Mouse (Mus musculus) G1E (cell line): ENCODE results near the gene Slx1b. TPM values are rescaled to one million over a fixed set of nuclear protein-coding genes. Genes with fewer than 3 reads are reported as not detected.

ENCODE experiments used
- ATAC-seq: 2 replicates; pipeline ENCODE4 v1.8.0; 2016; ENCODE audit warnings: mild to moderate bottlenecking; ENCODE audit not compliant: insufficient number of reproducible peaks, poor library complexity, low FRiP score, severe bottlenecking; ENCODE audit errors: extremely low read depth
- DNase-seq: peaks from one replicate; pipeline ENCODE4 v3.0.0; 2012; ENCODE audit warnings: low spot score
- H3K27me3 ChIP-seq: 2 replicates; pipeline ENCODE4 v1.6.1; 2012; ENCODE audit warnings: mild to moderate bottlenecking, low read length, inconsistent platforms; ENCODE audit not compliant: insufficient read depth
- H3K36me3 ChIP-seq: replicated peaks from 2 replicates; pipeline ENCODE3; 2012; ENCODE audit warnings: mild to moderate bottlenecking, inconsistent platforms
- H3K4me1 ChIP-seq: 2 replicates; pipeline ENCODE4 v1.6.1; 2012; ENCODE audit warnings: low read depth, low read length, inconsistent platforms, mixed read lengths; ENCODE audit not compliant: insufficient read depth
- H3K4me3 ChIP-seq: 2 replicates; pipeline ENCODE4 v1.5.1; 2012; ENCODE audit warnings: low read depth, mild to moderate bottlenecking, inconsistent platforms, low read length, moderate library complexity, mixed read lengths
- H3K9me3 ChIP-seq: replicated peaks from 2 replicates; pipeline ENCODE4 v1.6.1; 2012; ENCODE audit warnings: inconsistent platforms
- CTCF ChIP-seq: IDR thresholded peaks from 2 replicates; pipeline ENCODE4 v1.5.1; 2012; ENCODE audit warnings: low read depth, low read length, inconsistent platforms, mixed read lengths
- GATA1 ChIP-seq: IDR thresholded peaks from 2 replicates; pipeline ENCODE4 v1.6.1; 2012; ENCODE audit warnings: borderline replicate concordance, low read length, inconsistent platforms, mixed read lengths
- GATA2 ChIP-seq: IDR thresholded peaks from 2 replicates; pipeline ENCODE4 v1.6.1; 2012; ENCODE audit warnings: low read depth, low read length, inconsistent platforms, borderline replicate concordance
- POLR2AphosphoS5 ChIP-seq: IDR thresholded peaks from 2 replicates; pipeline ENCODE4 v1.6.1; 2012; ENCODE audit warnings: low read depth, low read length, inconsistent platforms; ENCODE audit not compliant: insufficient replicate concordance
- TAL1 ChIP-seq: conservative IDR thresholded peaks from 2 replicates; pipeline ENCODE4 v1.6.1; 2012; ENCODE audit warnings: low read depth, low read length, inconsistent platforms, mixed read lengths
- polyA plus RNA-seq: library from polyadenylated mRNA; stranded (reverse); fragments of >175 nt; gene quantifications from 2 replicates; pipeline ENCODE4 v1.2.3, GENCODE M21; 2012
- total RNA-seq, 2 experiments: library from RNA; stranded (forward) in 1 of 2; stranded (reverse) in 1 of 2; fragments of 200-1000 nt in 1 of 2; fragments of >200 nt in 1 of 2; fragmentation: Nextera tagmentation in 1 of 2; gene quantifications; 2 replicates each; pipeline ENCODE4 v1.2.3; 2014 to 2017

Gene Slx1b
- total and polyA plus RNA-seq, 3 experiments: 3.5 to 8.1 (median 4.5) TPM

- H3K36me3 ChIP-seq: peaks cover 92% of the 10 kb centered on the region
- ATAC-seq: no peak
These were observed 25.4 kb downstream of the Slx1b start for GRCm38 (mm10) chr7:126670152-126670551.

GRCm38 (mm10) chr7:126668452-126668851 is 27.1 kb downstream of the Slx1b start:
- H3K4me1 ChIP-seq: peaks cover 14% of the 10 kb centered on the region
- TF ChIP-seq TAL1 (no peak), CTCF (no peak), POLR2AphosphoS5 (no peak), GATA2 (no peak), GATA1 (no peak)
- H3K9me3 ChIP-seq: no peaks in the 10 kb centered on the region
- H3K36me3 ChIP-seq: peaks cover 97% of the 10 kb centered on the region
- no peak overlapping the region for H3K4me3 ChIP-seq
- ATAC-seq (no peak), DNase-seq (no peak)
- H3K27me3 ChIP-seq: no peaks in the 10 kb centered on the region

More at GRCm38 (mm10) chr7:126670152-126670551, 25.4 kb downstream of the Slx1b start:
- TF ChIP-seq GATA1 (no peak), POLR2AphosphoS5 (no peak), TAL1 (no peak), CTCF (no peak), GATA2 (no peak)
- Histone ChIP-seq H3K27me3 (no peaks in the 10 kb centered on the region), H3K4me1 (peaks cover 5% of the 10 kb centered on the region; the same call in 1 of the 2 replicates), H3K4me3 (no peak overlapping the region), H3K9me3 (no peaks in the 10 kb centered on the region)
- DNase-seq: no peak

GRCm38 (mm10) chr7:126667495-126668090 is 28.0 kb downstream of the Slx1b start:
- Histone ChIP-seq H3K4me1 (peaks cover 19% of the 10 kb centered on the region), H3K4me3 (no peak overlapping the region), H3K36me3 (peaks cover 97% of the 10 kb centered on the region), H3K9me3 (no peaks in the 10 kb centered on the region), H3K27me3 (no peaks in the 10 kb centered on the region)
- DNase-seq: no peak
- no peak for ATAC-seq
- no peak for TF ChIP-seq GATA2
- no peak for TF ChIP-seq TAL1
- TF ChIP-seq GATA1: no peak
- TF ChIP-seq POLR2AphosphoS5: no peak
- no peak for TF ChIP-seq CTCF

- TF ChIP-seq POLR2AphosphoS5 (no peak), TAL1 (no peak), GATA2 (no peak), GATA1 (no peak)
- no peaks in the 10 kb centered on the region for H3K9me3 ChIP-seq
- no peak overlapping the region for H3K4me3 ChIP-seq
- peaks cover 22% of the 10 kb centered on the region for H3K4me1 ChIP-seq
- ATAC-seq: no peak
- H3K27me3 ChIP-seq: no peaks in the 10 kb centered on the region
- no peak for DNase-seq
- peaks cover 90% of the 10 kb centered on the region for H3K36me3 ChIP-seq
These were observed 30.3 kb downstream of the Slx1b start for GRCm38 (mm10) chr7:126665269-126665668.

- no peak for DNase-seq
- H3K36me3 ChIP-seq: peaks cover 80% of the 10 kb centered on the region
- no peaks in the 10 kb centered on the region for H3K9me3 ChIP-seq
- H3K4me1 ChIP-seq: peaks cover 29% of the 10 kb centered on the region
- TF ChIP-seq TAL1 (no peak), CTCF (no peak), GATA2 (no peak), POLR2AphosphoS5 (no peak), GATA1 (no peak)
- ATAC-seq: no peak
- no peaks in the 10 kb centered on the region for H3K27me3 ChIP-seq
- no peak overlapping the region for H3K4me3 ChIP-seq
These were observed 31.9 kb downstream of the Slx1b start for GRCm38 (mm10) chr7:126663646-126664045.

GRCm38 (mm10) chr7:126659771-126660170 is 35.8 kb downstream of the Slx1b start:
- no peak for ATAC-seq
- Histone ChIP-seq H3K9me3 (no peaks in the 10 kb centered on the region), H3K4me1 (peaks cover 58% of the 10 kb centered on the region), H3K36me3 (peaks cover 56% of the 10 kb centered on the region), H3K27me3 (no peaks in the 10 kb centered on the region), H3K4me3 (no peak overlapping the region)
- DNase-seq: no peak
- TF ChIP-seq GATA1 (no peak), POLR2AphosphoS5 (no peak), CTCF (no peak), GATA2 (no peak), TAL1 (no peak)

GRCm38 (mm10) chr7:126657522-126657921 is 38.1 kb downstream of the Slx1b start:
- H3K9me3 ChIP-seq: no peaks in the 10 kb centered on the region
- H3K27me3 ChIP-seq: no peaks in the 10 kb centered on the region
- DNase-seq: no peak
- TF ChIP-seq CTCF (no peak), TAL1 (no peak), GATA2 (no peak), GATA1 (no peak), POLR2AphosphoS5 (no peak)
- no peak overlapping the region; the same call in 1 of the 2 replicates for H3K4me3 ChIP-seq
- H3K36me3 ChIP-seq: peaks cover 47% of the 10 kb centered on the region
- ATAC-seq: peak; percentile 45; the same call in 1 of the 2 replicates
- H3K4me1 ChIP-seq: peaks cover 67% of the 10 kb centered on the region
